Mouse (Mus musculus) cerebellum, adult 8-10 months (tissue): ENCODE measurements around the gene Klc2.

Source experiments
- DNase-seq: peaks from one replicate; pipeline ENCODE4 v3.0.0; 2022

Gene Klc2

DNA sequence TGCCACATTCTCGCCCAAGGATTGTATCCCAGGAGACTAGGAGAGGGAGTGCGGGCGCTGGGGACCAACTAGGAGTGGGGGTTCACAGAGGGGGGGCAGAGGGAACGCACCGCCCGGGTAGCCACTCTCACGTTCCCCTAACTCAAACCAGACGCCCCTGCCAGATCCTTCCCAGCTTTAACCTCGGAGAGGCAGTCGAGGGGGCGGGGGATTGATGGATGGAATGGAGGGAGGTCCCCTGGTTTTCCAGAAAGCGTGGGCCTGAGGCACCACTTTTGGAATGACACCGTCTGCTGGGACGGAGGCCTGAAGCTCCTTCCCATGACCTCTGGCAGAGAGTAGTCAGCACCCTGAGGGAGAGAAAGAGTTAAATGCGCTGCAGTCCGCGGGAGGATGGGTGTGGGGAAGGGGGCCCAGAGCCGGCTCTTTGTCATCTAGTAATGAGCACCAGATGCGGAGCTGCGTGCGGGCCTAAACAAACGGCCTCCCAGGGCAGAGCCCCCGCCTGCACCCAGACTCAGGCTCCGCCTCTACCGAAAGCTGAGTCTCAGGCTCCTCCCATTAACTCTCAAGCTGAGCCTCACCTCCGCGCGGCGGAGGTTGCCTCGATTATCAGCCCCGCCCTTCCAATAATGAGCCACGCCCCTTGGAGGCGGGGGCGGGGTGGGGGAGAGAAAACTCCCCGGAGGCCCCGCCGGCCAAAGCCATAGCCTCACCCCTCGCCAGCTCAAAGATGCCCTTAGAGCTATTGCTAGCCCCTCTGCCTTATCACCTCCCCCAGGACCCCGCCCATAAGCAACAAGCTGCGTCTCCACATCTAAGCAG is 46.6 kb downstream of the Klc2 start:
- peak; percentile 41 for DNase-seq

- no peak for DNase-seq
Observed at GRCm38 (mm10) chr19:5071077-5071476, 47.3 kb downstream of the Klc2 start.

- no peak for DNase-seq
Observed at GRCm38 (mm10) chr19:5069978-5070377, 48.4 kb downstream of the Klc2 start.

DNA sequence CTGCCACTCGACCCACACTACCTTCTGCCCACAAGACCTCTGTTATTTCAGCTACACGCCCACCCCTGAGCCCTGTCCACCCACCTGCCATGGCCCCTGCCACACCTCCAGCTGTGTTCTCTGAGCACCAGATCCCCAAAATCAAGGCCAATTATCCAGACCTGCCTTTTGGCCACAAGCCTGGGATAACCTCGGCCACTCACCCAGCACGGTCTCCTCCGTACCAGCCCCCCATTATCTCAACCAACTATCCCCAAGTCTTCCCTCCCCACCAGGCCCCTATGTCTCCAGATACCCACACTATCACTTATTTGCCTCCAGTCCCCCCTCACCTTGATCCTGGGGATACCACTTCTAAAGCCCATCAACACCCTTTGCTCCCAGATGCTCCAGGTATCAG is 48.9 kb downstream of the Klc2 start:
- no peak for DNase-seq

DNA sequence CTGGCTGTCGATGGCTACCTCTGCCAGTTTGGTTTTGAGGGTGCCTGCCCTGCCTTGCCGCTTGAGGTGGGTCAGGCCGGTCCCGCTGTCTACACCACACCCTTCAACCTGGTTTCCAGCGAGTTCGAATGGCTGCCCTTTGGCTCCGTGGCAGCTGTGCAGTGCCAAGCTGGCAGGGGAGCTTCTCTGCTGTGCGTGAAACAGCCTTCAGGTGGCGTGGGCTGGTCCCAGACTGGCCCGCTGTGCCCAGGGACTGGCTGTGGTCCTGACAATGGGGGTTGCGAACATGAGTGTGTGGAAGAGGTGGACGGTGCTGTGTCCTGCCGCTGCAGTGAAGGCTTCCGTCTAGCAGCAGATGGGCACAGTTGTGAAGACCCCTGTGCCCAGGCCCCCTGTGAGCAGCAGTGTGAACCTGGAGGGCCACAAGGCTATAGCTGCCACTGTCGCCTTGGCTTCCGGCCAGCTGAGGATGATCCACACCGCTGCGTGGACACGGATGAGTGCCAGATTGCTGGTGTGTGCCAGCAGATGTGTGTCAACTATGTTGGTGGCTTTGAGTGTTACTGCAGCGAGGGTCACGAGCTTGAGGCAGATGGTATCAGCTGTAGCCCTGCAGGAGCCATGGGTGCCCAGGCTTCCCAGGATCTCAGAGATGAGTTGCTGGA is 49.7 kb downstream of the Klc2 start:
- peak; percentile 31 for DNase-seq

- DNase-seq = no peak
Observed at GRCm38 (mm10) chr19:5067867-5068569, 50.3 kb downstream of the Klc2 start, which contains the start of gene Cd248. Gene Cd248 (plus strand): TSS chr19:5068078.

- DNase-seq = no peak
Observed at GRCm38 (mm10) chr19:5067040-5067799, 51.1 kb downstream of the Klc2 start.

GRCm38 (mm10) chr19:5065104-5065503 is 53.3 kb downstream of the Klc2 start:
- DNase-seq = no peak

DNA sequence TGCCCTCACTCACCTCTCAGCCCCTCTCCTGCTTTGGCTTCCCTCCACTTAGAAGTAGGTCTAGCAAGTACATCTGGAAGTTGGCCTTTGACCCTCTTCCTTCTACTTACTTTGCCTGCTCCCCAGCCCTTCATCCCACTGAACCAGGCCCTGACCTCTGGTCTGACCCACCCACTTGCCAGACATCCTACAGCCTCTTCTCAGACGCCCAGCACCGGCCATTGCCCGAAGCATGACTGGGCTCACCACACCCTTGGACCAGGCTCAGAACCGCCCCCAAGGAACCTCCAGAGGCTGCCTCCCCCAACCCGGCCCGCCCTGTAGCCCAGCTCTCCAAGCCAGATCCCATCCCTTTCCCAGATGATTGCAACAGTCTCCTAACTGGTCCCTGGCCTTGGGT is 55.9 kb downstream of the Klc2 start:
- no peak for DNase-seq

- no peak for DNase-seq
Observed at GRCm38 (mm10) chr19:5062041-5062440, 56.3 kb downstream of the Klc2 start.

- no peak for DNase-seq
Observed at GRCm38 (mm10) chr19:5060365-5061330, 57.7 kb downstream of the Klc2 start.

- no peak for DNase-seq
Observed at GRCm38 (mm10) chr19:5058801-5059771, 59.3 kb downstream of the Klc2 start.

DNA sequence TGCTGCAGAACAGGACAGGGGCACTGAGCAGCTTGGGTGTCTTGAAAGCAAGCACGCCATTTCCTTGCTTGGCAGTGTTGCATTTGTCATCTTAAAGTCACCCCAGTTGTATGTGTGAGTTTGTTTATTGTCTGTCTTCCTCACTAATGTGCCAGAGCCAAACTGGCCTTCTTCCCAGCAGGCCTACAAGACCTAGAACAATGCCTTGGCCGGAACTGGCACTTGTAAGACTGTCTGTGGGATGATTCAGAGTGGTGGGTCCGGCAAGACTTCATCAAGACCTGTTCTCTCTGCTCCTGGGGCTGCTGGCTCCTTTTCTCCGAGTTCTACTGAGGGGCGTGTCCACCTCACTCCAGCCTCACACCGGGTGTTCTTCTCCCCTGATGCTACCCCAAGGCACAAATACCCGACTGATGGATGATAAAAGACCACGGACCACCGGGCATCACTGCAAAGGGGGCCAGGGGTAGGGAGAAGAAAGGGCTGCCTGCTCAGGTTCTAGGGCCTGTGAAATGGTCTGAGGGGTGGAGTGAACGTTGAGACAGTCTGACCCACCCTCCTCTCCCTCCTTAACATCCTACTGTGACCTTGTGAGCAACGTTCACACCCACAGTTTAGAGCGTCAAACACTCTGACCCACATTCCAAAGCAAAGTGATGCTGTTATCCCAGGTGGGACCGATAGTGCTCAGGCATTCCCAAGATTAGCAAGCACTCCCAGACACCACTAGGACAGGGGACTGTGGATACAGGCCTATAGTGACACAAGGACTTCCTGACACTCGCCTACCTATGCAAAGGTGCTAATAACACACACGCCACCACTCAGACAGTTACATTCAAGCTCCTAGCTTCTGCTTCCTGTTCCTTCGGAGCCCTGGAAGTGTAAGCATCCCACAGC is 60.2 kb downstream of the Klc2 start:
- no peak for DNase-seq
